14 mouse cellular contexts compared by ENCODE assay signal in genomic region chr4:89976146-89976545, GRCm38 (mm10).
"Had no signal": no experiment of that assay in that cellular context is flagged by ENCODE, and none has a peak within 500 bp of the region (broad histone marks: within the 10 kb centered on the region; RNA-seq: fewer than 3 reads in every experiment).

No protein-coding gene starts in this region.

- DNase-seq: gastrocnemius, adult 2 months; gastrocnemius, postnatal 10 days; gastrocnemius, postnatal 25 days; heart, adult 11 months; heart, adult 2 months; heart, postnatal 14 days; heart, postnatal 36 days; kidney, adult 11 months; kidney, adult 2 months; kidney, adult 9 months; kidney, postnatal 14 days; kidney, postnatal 36 days; layer of hippocampus, postnatal 36 days; left cerebral cortex, postnatal 4 days had no signal
